Mouse (Mus musculus) MEL (cell line): ENCODE measurements around the gene Smtnl2.

ENCODE experiments used
- CHD1 ChIP-seq: IDR thresholded peaks from 2 replicates; pipeline ENCODE4 v1.6.1; 2012; ENCODE audit warnings: low read depth, mild to moderate bottlenecking, inconsistent platforms, low read length, improper control_type of control experiment
- CTCF ChIP-seq, 3 experiments: IDR thresholded peaks in 2 of 3; conservative IDR thresholded peaks in 1 of 3; 2 replicates each; pipeline ENCODE4 v1.5.1; 2011 to 2012; ENCODE audit warnings: low read length in 3 of 3, low read depth in 2 of 3, mild to moderate bottlenecking in 2 of 3, improper control_type of control experiment in 1 of 3, inconsistent platforms in 1 of 3, mixed read lengths in 1 of 3, moderate library complexity in 1 of 3; ENCODE audit not compliant: control insufficient read depth in 1 of 3, insufficient read depth in 1 of 3, poor library complexity in 1 of 3, severe bottlenecking in 1 of 3
- EP300 ChIP-seq, 2 experiments: IDR thresholded peaks; 2 replicates each; pipeline ENCODE4 v1.6.1; 2011; ENCODE audit warnings: improper control_type of control experiment in 2 of 2, low read length in 2 of 2, low read depth in 1 of 2, mild to moderate bottlenecking in 1 of 2
- GABPA ChIP-seq: IDR thresholded peaks from 2 replicates; pipeline ENCODE4 v1.6.1; 2012; ENCODE audit warnings: low read depth, mild to moderate bottlenecking, inconsistent platforms, low read length, improper control_type of control experiment, moderate library complexity
- GATA1 ChIP-seq: IDR thresholded peaks from 2 replicates; pipeline ENCODE4 v1.6.1; 2011; ENCODE audit warnings: low read depth, low read length, improper control_type of control experiment
- HCFC1 ChIP-seq: IDR thresholded peaks from 2 replicates; pipeline ENCODE4 v1.6.1; 2012; ENCODE audit warnings: low read depth, mild to moderate bottlenecking, inconsistent platforms, low read length, improper control_type of control experiment, moderate library complexity
- MAX ChIP-seq: IDR thresholded peaks from 2 replicates; pipeline ENCODE4 v1.6.1; 2011; ENCODE audit warnings: low read length, improper control_type of control experiment
- MYB ChIP-seq: IDR thresholded peaks from 2 replicates; pipeline ENCODE4 v1.6.1; 2011; ENCODE audit warnings: mild to moderate bottlenecking, low read depth, low read length, improper control_type of control experiment
- POLR2A ChIP-seq, 2 experiments: IDR thresholded peaks; 2 replicates each; pipeline ENCODE4 v1.6.1; 2011 to 2012; ENCODE audit warnings: low read length in 2 of 2, mild to moderate bottlenecking in 2 of 2, control low read depth in 1 of 2, improper control_type of control experiment in 1 of 2, low read depth in 1 of 2, moderate library complexity in 1 of 2; ENCODE audit not compliant: control insufficient read depth in 1 of 2, insufficient read depth in 1 of 2, poor library complexity in 1 of 2
- POLR2AphosphoS2 ChIP-seq: IDR thresholded peaks from 2 replicates; pipeline ENCODE4 v1.6.1; 2011; ENCODE audit warnings: low read length, improper control_type of control experiment
- TBP ChIP-seq: IDR thresholded peaks from 2 replicates; pipeline ENCODE4 v1.8.0; 2011; ENCODE audit warnings: low read depth, low read length, improper control_type of control experiment
- UBTF ChIP-seq: IDR thresholded peaks from 2 replicates; pipeline ENCODE4 v1.6.1; 2012; ENCODE audit warnings: low read depth, mild to moderate bottlenecking, inconsistent platforms, low read length, improper control_type of control experiment, moderate library complexity, borderline replicate concordance; ENCODE audit not compliant: insufficient read depth
- ZKSCAN1 ChIP-seq: IDR thresholded peaks from 2 replicates; pipeline ENCODE4 v1.6.1; 2012; ENCODE audit warnings: low read depth, mild to moderate bottlenecking, inconsistent platforms, low read length, improper control_type of control experiment, moderate library complexity
- ZMIZ1 ChIP-seq: IDR thresholded peaks from 2 replicates; pipeline ENCODE4 v1.6.1; 2012; ENCODE audit warnings: low read depth, mild to moderate bottlenecking, inconsistent platforms, low read length, improper control_type of control experiment, moderate library complexity

- no peak for TF ChIP-seq CTCF (IDR thresholded peaks at IDR 0.05 in 2 of 3, conservative IDR thresholded peaks at IDR 0.05 in 1 of 3; ENCODE audit: control insufficient read depth in 1 of 3, insufficient read depth in 1 of 3, low read depth in 2 of 3, low read length in 3 of 3, poor library complexity in 1 of 3, severe bottlenecking in 1 of 3)
- no peak for TF ChIP-seq HCFC1
- TF ChIP-seq EP300 (IDR thresholded peaks at IDR 0.05; ENCODE audit: low read depth in 1 of 2, low read length in 2 of 2): no peak
- no peak for TF ChIP-seq TBP
- no peak for TF ChIP-seq ZMIZ1
- no peak for TF ChIP-seq GATA1
- no peak for TF ChIP-seq GABPA
- TF ChIP-seq POLR2A (IDR thresholded peaks at IDR 0.05; ENCODE audit: control insufficient read depth in 1 of 2, insufficient read depth in 1 of 2, low read depth in 1 of 2, low read length in 2 of 2, poor library complexity in 1 of 2): no peak
- no peak for TF ChIP-seq MYB
- TF ChIP-seq UBTF: no peak
- no peak for TF ChIP-seq ZKSCAN1
- no peak for TF ChIP-seq MAX
- no peak for TF ChIP-seq CHD1
- no peak for TF ChIP-seq POLR2AphosphoS2
Measured at GRCm38 (mm10) chr11:72388113-72388529, 23.4 kb downstream of the Smtnl2 start.
